Mouse (Mus musculus) heart, adult 11 months (tissue): ENCODE measurements at regions not wholly inside any gene's neighbourhood (a gene's known extent, or its start where the extent isn't known, plus 50 kb on each side); places are given as distances from the start of the nearest gene placed in this dataset.

Experiments used
- DNase-seq: peaks from one replicate; pipeline ENCODE4 v3.0.0; 2022

- no peak for DNase-seq
Observed at GRCm38 (mm10) chr5:85954526-85954925, 110.9 kb downstream of the Cenpc1 start.

- no peak for DNase-seq
Observed at GRCm38 (mm10) chr5:85936667-85937314, 128.6 kb downstream of the Cenpc1 start.

- no peak for DNase-seq
Observed at GRCm38 (mm10) chr5:85918288-85918687, 147.1 kb downstream of the Cenpc1 start.

GRCm38 (mm10) chr5:85915000-85915399, 150.4 kb downstream of the Cenpc1 start:
- no peak for DNase-seq

- DNase-seq: no peak
Observed at GRCm38 (mm10) chr5:85896452-85896851, 168.9 kb downstream of the Cenpc1 start.

- no peak for DNase-seq
Observed at GRCm38 (mm10) chr5:85895814-85896213, 169.6 kb downstream of the Cenpc1 start.

GRCm38 (mm10) chr5:85870311-85870710, 195.1 kb downstream of the Cenpc1 start:
- DNase-seq: no peak

- no peak for DNase-seq
Observed at GRCm38 (mm10) chr5:85832556-85832955, 232.8 kb downstream of the Cenpc1 start.

- peak; percentile 74 for DNase-seq
Observed at GRCm38 (mm10) chr5:85795531-85796197, 269.7 kb downstream of the Cenpc1 start.

GRCm38 (mm10) chr5:85793148-85793547, 272.2 kb downstream of the Cenpc1 start:
- DNase-seq: no peak

GRCm38 (mm10) chr5:85780730-85781454, 284.5 kb downstream of the Cenpc1 start:
- no peak for DNase-seq

GRCm38 (mm10) chr5:85780017-85780416, 285.4 kb downstream of the Cenpc1 start:
- DNase-seq: no peak

- no peak for DNase-seq
Observed at GRCm38 (mm10) chr5:85779205-85779604, 286.2 kb downstream of the Cenpc1 start.

GRCm38 (mm10) chr5:85772660-85773059, 292.7 kb downstream of the Cenpc1 start:
- DNase-seq: no peak

GRCm38 (mm10) chr5:85772086-85772485, 293.3 kb downstream of the Cenpc1 start:
- no peak for DNase-seq

- no peak for DNase-seq
Observed at GRCm38 (mm10) chr5:85767157-85767556, 298.2 kb downstream of the Cenpc1 start.

- no peak for DNase-seq
Observed at GRCm38 (mm10) chr5:85756716-85757115, 308.7 kb downstream of the Cenpc1 start.

- DNase-seq: no peak
Observed at GRCm38 (mm10) chr5:85754227-85754626, 311.2 kb downstream of the Cenpc1 start.

- no peak for DNase-seq
Observed at GRCm38 (mm10) chr5:85753109-85753508, 312.3 kb downstream of the Cenpc1 start.

GRCm38 (mm10) chr5:85751649-85752048, 313.7 kb downstream of the Cenpc1 start:
- DNase-seq: no peak

- no peak for DNase-seq
Observed at GRCm38 (mm10) chr5:85750893-85751292, 314.5 kb downstream of the Cenpc1 start.

- no peak for DNase-seq
Observed at GRCm38 (mm10) chr5:85729613-85730012, 335.8 kb downstream of the Cenpc1 start.

GRCm38 (mm10) chr5:85707345-85707744, 358.0 kb downstream of the Cenpc1 start:
- DNase-seq: no peak

- no peak for DNase-seq
Observed at GRCm38 (mm10) chr5:85706598-85706997, 358.8 kb downstream of the Cenpc1 start.
